Mouse (Mus musculus) cerebellum, postnatal 14 days (tissue): ENCODE measurements around the gene Spn.
A peak's percentile ranks its signal among the peaks of the same experiment; 100 is the strongest.
"Not testable (repeated sequence)": the region's sequence is repeated elsewhere in the genome, so short reads cannot be mapped to it uniquely, and the experiment has no call there.

ENCODE experiments used
- DNase-seq, 2 experiments: peaks; one replicate each; pipeline ENCODE4 v3.0.0; 2021; ENCODE audit warnings: mixed read lengths in 2 of 2

The Spn gene

DNA sequence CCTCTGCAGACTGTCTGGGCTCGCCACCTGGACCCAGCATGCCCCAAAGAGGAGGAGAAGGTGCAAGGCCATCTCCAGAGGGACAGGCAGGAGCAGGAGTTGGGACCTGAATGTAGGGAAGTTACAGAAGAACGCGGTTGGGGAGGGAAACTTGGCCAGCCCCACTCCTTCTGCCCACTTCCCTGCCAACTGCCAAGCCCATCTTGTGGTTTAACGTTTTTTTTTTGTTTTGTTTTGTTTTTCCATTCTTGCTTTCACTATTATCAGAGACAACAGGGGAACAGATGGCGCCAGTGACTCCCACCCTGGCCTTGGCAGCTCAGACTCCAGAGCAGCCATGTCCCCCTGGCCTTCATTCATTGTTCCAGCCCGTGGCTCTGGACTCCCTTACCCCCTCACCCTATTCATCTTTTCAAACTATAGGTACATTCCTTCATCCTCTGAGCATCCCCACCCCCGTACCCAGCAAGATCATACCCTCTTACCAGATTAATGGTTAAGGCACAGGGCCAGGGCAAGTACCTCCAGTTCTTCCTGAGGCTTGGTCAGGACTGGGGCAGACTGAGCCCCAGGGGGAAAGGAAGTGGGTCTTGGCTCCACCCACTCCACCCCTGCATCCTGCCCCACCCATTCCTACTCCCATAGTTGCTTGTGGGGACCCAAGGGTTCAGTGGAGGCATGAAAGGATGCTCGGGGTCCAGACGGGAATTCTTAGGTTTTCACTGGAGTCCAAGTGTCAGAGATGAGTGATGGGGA lies at the start of gene Spn:
Gene Spn, minus strand, starts transcription at position 562 of the 756 bp plus-strand sequence.
- DNase-seq, result no peak

DNA sequence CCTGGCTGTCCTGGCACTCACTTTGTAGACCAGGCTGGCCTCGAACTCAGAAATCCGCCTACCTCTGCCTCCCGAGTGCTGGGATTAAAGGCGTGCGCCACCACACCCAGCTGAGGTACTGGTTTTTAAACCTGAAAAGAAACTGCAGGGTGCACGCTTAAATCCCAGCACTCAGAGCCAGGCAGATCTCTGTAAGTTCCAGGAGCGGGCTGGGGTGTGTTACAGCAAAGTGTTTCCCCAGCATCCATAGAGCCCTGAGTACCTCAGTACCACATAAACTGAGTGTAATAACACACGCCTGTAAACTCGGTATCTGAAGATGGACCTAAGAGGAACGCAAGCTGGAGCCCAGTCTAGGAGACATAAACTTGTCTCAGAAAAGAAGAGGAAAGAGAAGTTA lies 49.7 kb upstream of the Spn start:
- no peak for DNase-seq

DNA sequence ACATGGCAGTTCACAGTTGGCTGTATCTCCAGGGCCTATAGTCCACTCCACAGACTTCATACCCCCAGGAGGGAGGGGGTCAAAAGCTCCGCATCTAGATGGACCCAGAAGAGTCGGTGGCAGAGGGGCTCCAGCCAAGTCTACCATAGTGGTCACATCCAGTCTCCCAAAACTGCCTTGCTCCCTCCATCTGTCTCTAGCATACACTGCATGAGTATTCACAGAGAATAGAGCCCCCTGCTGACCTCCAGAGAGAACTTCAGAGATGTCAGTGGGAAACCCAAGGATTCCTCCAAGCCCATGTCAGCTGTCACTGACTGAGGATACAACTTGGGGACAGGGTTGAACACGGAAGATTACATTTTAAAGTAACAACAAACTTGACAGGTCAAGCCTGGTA lies 48.0 kb upstream of the Spn start:
- DNase-seq, result peak in 1 of 2 experiments; percentile 32

DNA sequence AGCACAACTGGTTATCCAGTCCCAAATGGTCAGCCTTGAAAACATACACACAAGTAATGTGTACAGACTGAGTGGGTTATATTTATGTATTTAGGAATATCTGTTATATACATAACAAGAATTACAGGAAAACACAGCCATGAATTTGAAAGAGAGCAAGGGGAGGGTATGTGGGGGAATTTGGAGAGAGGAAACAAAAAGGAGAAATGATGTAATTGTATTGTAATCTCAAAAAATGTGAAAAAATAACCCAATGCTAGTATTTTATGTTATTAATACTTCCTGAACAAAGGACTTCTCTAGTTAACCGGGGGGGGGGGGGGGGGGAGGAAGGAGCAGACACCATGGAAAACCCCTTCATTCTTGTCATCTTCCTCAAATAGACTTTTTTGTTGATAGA lies 47.1 kb upstream of the Spn start:
- no peak for DNase-seq

DNA sequence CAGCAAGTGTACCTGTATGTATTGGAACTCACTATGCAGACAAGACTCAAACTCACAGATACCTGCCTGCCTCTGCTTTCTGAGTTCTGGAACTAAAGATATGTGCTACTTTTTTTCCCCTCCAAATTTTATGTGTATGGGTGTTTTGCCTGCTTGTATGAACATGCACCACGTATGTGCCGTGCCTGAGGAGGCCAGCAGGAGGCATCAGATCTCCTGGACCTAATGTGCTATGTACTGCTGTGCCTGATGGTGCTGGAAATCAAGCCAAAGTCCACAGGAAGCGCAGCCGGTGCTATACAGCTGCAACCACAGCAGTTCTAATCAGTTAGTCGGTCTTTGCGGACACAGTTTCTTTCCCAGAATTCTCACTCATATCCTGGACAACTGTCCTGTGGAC lies 46.2 kb upstream of the Spn start:
- DNase-seq, result no peak

DNA sequence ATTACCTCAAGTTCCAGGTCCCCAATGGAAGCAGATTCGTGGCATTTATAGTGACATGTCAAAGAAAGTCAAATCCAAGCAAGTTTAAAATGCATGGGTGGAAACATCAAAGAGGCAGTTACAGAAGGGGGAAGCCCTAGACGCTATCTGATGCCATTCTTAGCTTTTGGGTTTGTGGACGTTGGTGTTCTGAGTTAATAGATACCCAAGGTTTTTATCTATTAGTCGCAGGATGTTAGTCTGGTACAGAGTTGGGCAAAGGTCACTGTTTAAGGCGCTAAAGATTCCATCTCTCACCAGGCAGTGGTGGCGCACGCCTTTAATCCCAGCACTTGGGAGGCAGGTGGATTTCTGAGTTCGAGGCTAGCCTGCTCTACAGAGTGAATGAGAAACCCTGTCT lies 45.7 kb upstream of the Spn start:
- DNase-seq, result no peak

DNA sequence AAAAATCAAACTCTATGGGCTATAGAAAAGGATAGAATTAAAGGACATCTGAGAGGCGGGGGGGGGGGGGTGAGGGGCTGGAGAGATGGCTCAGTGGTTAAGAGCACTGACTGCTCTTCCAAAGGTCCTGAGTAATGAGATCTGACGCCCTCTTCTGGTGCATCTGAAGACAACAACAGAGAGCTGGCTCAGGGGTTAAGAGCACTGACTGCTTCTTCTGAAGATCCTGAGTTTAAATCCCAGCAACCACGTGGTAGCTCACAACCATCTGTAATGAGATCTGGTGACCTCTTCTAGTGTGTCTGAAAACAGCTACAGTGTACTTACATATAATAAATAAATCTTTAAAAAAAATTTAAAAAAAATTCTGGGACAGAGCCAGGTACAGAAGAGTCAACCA lies 44.1 kb upstream of the Spn start:
- DNase-seq, result not testable (repeated sequence)

DNA sequence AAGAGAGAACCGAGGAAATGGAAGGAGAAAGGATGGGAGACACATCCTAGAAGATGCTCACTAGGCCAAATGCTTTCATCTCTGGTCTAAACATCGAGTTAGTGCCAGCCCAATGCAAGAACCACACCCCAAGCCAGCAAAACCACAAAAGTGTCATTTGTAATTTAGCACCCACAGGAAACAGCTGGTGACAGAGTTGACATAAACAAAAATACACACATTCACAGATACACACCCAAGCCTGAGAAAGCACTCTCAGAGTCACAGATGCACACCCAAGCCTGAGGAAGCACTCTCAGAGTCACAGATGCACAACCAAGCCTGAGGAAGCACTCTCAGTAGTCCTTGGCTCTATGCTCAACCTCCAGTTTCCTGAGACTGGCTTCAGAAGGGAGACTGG lies 43.2 kb upstream of the Spn start:
- no peak for DNase-seq

DNA sequence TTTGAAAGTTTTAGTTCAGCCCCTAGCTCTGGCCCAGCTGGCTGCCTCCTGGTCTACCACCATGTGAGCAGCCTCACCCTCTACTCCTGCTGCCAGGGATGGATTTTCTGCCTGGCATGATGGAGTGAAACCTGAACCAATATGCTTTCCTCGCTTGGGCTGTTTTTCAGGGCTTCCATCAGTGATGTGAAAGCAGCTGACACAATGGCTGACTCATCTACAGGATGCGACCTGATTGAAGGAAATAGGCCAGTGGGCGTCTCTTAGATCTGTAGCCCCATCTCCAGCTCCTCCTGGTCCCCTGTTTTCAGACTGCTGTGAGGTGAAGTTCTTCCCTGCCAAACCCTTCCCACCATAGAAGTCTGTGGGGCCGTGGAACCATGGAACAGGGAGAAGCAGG lies 39.3 kb upstream of the Spn start:
- no peak for DNase-seq

DNA sequence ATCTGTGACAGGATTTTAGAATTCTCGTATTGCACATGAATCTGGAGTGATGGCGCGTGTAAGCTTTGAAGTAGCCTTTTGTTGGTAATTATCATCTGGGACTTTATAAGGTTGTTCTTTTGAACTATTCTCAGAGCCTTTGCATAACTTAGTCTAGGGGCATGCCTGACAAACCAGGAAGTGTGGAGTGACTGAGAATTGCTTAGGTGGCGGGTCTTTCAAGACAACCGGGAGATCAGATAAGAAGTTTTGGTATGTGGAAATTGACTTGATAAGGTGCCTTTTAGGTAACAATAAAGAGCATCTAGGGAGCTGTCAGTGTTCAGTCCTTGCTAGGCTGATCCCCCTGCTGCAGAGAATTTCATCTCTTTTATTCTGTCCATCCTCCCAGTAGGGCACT lies 28.9 kb upstream of the Spn start:
- DNase-seq, result no peak

DNA sequence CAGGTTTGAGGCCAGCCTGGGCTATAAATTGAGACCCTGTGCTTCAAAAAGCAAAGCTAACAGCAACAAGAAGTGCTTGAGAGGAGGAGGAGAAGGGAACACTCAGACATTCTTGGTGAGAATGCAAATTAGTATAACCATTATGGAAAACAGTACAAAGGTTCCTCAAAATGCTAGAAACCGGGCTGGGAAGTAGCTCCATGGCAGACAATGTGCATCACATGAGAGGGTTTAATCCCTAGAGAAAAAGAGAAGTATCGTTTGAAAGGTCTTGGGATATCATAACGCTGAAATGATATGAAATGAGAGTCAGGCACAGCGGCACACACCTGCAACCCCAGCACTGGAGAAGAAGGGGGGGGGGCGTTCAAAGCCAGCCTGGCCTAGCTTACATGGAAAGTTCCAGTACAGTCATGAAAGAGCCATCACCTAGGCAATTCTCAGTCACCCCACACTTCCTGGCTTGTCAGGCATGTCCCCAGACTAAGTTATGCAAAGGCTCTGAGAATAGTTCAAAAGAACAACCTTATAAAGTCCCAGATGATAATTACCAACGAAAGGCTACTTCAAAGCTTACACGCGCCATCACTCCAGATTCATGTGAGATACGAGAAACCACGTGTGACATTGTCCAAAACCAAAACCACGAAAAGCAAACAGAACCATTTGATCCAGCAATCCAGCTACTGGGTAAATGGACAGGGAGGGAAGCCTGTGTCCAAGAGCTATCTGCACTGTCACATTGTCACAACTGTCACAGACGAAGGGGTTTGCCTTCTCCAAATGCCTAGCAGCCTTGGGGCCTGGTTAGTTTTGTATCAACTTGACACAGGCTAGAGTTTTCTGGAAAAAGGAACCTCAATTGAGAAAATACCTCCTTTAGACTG lies 28.2 kb upstream of the Spn start:
- no peak for DNase-seq

DNA sequence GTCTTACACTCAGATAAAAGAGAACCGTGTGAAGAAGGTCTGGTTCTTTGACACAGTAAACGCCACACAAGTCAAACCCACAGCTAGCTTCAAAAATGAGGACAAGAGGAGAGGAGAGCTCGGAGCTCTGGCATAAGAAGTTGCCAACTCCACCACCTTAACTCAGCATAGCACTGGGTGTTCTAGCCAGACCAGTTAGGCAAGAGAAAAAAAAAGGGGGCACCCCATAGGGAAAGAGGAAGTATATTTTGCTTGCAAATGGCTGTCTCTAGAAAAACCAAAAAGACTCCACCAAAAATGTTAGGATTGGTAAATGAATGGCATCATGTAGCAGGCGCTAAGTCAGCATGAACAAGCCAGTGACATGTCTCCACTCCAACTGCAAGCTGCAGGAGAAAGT lies 26.4 kb upstream of the Spn start:
- no peak for DNase-seq

DNA sequence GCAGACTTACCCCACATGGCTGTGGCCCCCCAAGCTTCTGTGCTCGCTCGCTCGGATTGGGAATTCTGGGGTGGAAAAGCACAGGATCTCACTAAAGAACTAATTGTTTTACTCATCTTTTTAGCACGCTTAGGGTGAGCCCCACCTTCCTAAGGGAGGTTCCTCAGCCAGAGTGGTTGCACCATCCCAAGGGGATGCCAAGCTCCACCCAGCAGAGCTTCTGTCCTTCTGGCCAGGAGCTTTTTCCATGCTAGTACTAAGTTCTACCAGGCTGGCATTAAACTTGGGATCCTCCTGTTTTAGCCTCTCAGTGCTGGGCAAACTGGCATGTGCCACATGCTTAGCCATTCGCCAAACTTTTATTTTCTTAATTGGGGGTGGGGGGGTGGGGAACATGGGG lies 24.9 kb upstream of the Spn start:
- no peak for DNase-seq

DNA sequence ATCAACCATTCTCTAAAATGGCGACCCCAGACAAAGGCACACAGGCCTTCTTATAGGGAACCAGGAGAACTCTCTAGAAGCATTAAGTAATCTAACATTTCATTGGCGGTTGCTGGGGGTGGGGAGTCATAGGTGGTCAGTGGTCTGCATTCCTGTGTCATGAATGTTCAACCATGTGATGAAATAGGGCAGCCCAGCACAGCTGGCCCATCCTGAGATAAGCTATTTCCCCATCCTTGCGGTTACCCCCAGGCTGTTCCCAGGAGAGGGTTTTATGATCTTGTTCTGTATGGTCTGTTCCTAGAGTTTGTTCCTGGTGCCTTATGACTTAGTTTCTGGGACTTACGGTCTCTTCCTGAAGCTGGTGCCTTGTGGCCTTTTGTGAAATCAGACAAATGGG lies 19.9 kb upstream of the Spn start:
- no peak for DNase-seq

DNA sequence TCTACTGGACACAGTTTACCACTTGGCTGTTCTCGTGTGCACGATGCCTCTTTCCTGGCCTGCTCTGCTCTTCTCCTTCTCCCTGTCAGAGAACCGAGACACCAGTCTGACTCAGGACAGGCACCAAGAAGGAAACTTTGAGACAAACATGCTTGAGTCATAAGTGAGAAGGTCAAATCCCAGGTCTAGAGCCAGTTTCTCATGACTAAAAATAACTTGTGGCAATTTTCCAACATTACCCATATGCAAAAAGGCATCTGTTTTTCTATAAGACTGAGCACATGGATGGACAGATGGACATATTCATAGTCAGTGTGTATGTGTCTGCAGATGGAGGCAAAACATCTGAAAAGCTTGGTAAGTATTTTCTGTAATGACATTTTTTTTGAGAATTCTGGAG lies 15.9 kb upstream of the Spn start:
- no peak for DNase-seq

DNA sequence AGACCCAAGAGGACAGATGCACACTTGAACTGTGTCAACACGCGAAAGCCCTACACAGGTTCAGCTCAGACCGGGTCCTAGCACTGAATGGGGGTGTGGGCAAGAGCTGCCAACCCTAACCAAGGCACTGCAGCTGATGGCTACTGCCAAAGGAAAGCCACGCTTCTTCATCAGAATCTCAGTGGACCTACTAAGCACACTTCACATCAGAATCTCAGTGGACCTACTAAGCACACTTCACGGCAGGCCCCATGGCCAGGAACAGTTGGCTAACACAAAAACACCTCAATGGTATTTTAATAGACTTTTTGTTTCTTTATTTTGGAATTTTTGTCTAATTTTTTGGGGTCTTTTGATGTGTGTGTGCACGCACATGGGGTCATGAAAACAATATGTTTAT lies 14.8 kb upstream of the Spn start:
- DNase-seq, result no peak

DNA sequence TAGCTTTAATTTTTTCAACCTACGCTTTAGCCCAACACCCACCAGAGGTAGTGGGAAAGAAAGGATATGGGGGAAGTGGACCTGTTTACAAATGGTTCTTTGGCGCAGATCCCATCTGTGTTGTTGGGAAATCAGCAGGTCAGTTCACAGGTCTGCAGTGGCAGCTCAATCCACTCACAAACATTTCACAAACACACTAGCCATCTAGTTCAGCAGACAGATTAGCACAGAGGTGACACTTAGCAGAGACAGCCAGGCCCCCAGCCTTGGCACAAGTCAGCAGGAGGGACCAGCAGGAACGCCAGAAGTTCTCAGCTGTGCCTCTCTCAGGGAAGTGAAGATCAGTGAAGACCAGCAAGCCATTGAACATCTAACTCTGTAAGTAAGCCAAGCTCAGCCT lies 10.3 kb upstream of the Spn start:
- no peak for DNase-seq

DNA sequence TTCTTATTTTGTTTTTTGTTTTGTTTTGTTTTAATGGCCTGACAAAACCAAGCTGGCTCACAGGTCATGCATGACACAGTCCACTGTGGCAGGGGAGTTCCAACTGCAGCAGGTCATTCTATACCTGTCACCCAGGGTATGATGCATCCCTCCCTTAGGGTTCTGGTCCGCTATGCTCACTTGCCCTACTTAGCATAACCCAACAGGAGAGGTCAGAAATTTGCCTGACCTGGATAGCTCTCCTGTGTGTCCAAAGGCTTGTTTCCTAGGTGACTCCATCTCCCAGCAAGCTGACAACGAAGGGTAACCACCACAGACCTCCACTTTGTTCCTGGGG lies 8.6 kb upstream of the Spn start:
- DNase-seq, result no peak

DNA sequence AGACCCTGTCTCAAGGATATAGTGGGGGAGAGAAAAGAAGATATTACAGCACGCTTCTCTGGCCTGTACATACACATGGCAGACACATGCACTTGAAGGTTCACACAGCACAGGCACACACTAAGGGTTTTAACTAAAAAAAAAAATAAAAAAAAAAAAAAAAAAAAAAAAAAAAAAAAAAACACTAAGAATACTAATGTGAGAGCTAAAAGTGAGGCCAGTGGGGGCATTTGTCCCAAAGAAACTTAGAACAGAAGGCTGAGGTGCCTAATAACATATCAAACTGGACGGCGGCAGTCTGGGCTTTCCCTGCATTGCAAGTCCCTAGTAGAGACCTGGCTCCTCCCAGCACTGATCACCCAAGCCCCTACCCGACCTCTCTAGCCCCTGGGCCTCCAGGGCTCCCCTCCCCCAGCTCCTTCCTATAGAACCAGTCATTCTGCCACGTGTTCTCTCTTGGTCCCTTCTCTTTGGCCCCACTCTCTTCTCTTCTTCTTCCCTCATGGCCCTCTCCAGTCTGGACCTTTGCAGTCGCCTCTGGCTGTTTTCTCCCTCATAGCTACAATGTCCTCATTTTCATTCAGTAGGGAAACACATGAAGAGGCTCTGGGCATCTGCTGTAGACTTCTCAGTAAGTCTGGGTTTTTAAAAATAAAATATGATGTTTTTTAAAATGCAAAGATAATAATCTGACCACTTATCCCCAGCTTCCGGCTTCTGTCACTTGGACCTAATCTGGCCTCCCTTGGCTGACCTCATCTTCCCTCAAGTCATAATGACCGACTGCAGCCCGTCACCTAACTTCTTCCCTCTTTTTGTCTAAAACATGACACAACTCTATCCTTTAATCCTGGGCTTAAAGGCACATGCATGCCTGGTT lies 8.0 kb upstream of the Spn start:
- DNase-seq, result no peak

DNA sequence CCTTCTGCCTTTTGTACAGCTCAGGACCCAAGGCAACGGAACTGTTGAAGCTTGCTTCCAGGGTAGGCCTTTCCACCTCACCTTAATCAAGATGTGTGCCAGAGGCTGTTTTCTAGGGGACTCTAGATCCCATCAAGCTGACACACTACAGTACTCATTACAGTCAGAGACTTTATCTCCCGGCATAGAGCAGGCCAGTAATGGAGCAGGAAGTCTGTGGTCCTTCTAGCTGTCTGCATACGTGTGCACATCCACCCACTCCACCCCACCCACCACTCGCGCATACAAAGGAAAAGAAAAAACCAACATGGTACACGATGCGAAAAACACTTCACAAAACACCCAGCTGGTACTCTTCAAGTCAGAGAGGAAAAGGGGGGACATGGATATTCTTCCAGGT lies 6.8 kb upstream of the Spn start:
- no peak for DNase-seq

DNA sequence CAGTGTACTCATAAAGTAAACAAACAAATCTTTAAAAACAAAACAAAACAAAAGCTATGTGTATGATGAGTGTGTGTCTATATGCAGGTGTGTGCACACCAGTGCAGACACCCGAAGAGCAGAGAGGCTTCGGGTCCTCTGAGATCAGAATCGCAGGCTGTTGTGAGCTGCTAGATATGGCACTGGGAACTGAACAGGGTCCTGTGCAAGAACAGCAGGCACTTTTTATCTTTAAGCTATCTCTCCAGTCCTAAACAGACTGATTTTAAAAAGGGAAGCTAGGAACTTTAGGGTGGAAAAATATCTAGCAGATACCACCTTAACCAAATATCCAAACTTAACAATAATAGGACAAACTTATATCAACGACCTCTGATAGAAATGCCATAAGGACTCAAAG lies 5.0 kb upstream of the Spn start:
- no peak for DNase-seq

DNA sequence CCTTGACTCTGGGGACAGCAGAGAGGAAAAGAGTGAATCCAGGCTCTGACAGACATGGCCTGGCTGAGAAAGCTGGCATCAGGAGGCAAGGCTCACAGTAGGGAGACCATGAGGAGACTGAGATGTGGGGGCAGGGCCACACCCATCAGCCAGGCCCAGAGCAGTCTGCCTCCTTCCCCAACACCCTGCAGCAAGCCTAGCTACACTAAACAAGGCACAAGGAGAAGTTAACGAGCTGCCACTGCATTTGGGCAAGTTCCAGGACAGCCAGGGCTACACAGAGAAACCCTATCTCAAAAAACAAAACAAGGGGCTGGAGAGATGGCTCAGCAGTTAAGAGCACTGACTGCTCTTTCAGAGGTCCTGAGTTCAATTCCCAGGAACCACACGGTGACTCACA lies 4.6 kb upstream of the Spn start:
- DNase-seq, result no peak

DNA sequence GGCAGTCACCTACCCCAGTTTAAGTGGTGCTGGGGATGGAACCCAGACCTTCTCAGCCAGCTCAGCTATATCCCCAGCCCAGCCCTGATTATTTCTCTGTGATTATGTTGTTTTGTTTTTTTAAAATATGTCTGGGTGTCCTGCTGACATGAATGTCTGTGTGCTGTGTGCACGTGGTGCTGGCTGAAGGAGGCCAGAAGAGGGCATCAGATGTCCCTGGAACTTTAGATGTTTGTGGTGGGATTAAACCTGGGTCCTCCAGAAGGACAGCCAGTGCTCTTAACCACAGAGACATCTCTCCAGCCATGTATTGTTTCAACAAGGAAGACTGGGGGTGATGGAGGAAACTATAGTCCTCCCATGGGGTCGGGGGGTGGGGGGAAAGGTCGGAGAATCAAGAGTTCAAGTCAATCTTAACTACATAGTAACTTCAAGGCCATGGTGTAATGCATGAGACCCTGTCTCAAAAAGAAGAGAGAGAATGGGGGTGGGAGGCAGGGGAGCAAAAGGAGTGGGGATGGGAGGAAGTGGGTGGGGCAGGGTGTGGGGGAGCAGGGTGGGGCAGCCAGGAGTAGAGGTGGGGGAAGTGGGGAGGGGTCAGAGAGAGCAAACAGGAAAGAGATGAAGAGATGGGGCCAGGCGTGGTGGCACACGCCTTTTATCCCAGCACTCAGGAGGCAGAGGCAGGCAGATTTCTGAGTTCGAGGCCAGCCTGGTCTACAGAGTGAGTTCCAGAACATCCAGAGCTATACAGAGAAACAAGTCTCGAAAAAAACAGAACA lies 3.2 kb upstream of the Spn start:
- DNase-seq, result no peak
